Mouse (Mus musculus): ENCODE results near the gene Mmachc. TPM values are rescaled to one million over a fixed set of nuclear protein-coding genes. Genes with fewer than 3 reads are reported as not detected.

Mmachc gene
- polyA plus RNA-seq (2015; fragmentation: Nextera tagmentation; extraction: Ambion mirVana): 23.0 and 24.6 TPM in 2 replicates

GRCm38 (mm10) chr4:116708201-116708764 is at the start of gene Mmachc, which contains the start of gene Ccdc163:
Gene Mmachc, minus strand, starts transcription at chr4:116708406.
Gene Ccdc163, plus strand, starts transcription at chr4:116708509.
- peak; percentile 98 for ATAC-seq
- no peaks in the 10 kb centered on the region for H3K27me3 ChIP-seq (replicated peaks)
- H3K27ac ChIP-seq: no peak within 1 kb of the TSS
- WGBS: under 1% methylated on average over 29 of the region's 29 CpGs
- peak within 1 kb of the TSS; percentile 63 for H3K4me3 ChIP-seq (replicated peaks)
- peak within 1 kb of the TSS; percentile 64 for H3K9ac ChIP-seq
- H3K4me1 ChIP-seq (replicated peaks): peaks cover 8% of the 10 kb centered on the region
- peak within 1 kb of the TSS; percentile 85 for H3K4me2 ChIP-seq (replicated peaks)
- H3K9me3 ChIP-seq: no peaks in the 10 kb centered on the region
- H3K36me3 ChIP-seq: peaks cover 4% of the 10 kb centered on the region; the same call in 1 of the 2 replicates

GRCm38 (mm10) chr4:116749750-116750149 is 41.5 kb upstream of the Mmachc start:
- WGBS: 76% methylated on average over 2 of the region's 2 CpGs

GRCm38 (mm10) chr4:116738972-116739751 is 31.0 kb upstream of the Mmachc start:
- Histone ChIP-seq H3K27ac (no peak overlapping the region), H3K4me1 (replicated peaks) (no peaks in the 10 kb centered on the region), H3K4me2 (replicated peaks) (no peak overlapping the region), H3K27me3 (replicated peaks) (no peaks in the 10 kb centered on the region), H3K9me3 (no peaks in the 10 kb centered on the region), H3K36me3 (no peaks in the 10 kb centered on the region), H3K4me3 (replicated peaks) (no peak overlapping the region), H3K9ac (no peak overlapping the region)
- 83% methylated on average over 9 of the region's 9 CpGs for WGBS
- no peak for ATAC-seq

More at GRCm38 (mm10) chr4:116749750-116750149, 41.5 kb upstream of the Mmachc start:
- Histone ChIP-seq H3K36me3 (no peaks in the 10 kb centered on the region), H3K4me3 (replicated peaks) (no peak overlapping the region), H3K9ac (no peak overlapping the region), H3K4me1 (replicated peaks) (no peaks in the 10 kb centered on the region), H3K27me3 (replicated peaks) (no peaks in the 10 kb centered on the region), H3K4me2 (replicated peaks) (no peak overlapping the region), H3K27ac (no peak overlapping the region), H3K9me3 (no peaks in the 10 kb centered on the region)
- ATAC-seq: no peak

- no peaks in the 10 kb centered on the region for H3K36me3 ChIP-seq
Observed at GRCm38 (mm10) chr4:116734996-116735395, 26.8 kb upstream of the Mmachc start.

GRCm38 (mm10) chr4:116732355-116732754 is 24.1 kb upstream of the Mmachc start:
- peak; percentile 47; the same call in 1 of the 2 replicates for ATAC-seq
- Histone ChIP-seq H3K4me2 (replicated peaks) (no peak overlapping the region), H3K27me3 (replicated peaks) (no peaks in the 10 kb centered on the region), H3K36me3 (no peaks in the 10 kb centered on the region), H3K9ac (no peak overlapping the region), H3K9me3 (no peaks in the 10 kb centered on the region), H3K4me1 (replicated peaks) (0 out of 2 replicates have a peak, but pooled peaks cover 4% of the 10 kb centered on the region), H3K27ac (no peak overlapping the region), H3K4me3 (replicated peaks) (no peak overlapping the region)
- 67% methylated on average over 5 of the region's 5 CpGs for WGBS

More at GRCm38 (mm10) chr4:116734996-116735395, 26.8 kb upstream of the Mmachc start:
- no peak overlapping the region for H3K4me3 ChIP-seq (replicated peaks)
- 0 out of 2 replicates have a peak, but pooled peaks cover 4% of the 10 kb centered on the region for H3K4me1 ChIP-seq (replicated peaks)
- no peak overlapping the region for H3K27ac ChIP-seq
- H3K4me2 ChIP-seq (replicated peaks): no peak overlapping the region
- H3K9ac ChIP-seq: no peak overlapping the region
- 72% methylated on average over 2 of the region's 2 CpGs for WGBS
- H3K27me3 ChIP-seq (replicated peaks): no peaks in the 10 kb centered on the region
- no peak for ATAC-seq
- no peaks in the 10 kb centered on the region for H3K9me3 ChIP-seq

- WGBS: 74% methylated on average over 9 of the region's 9 CpGs
- no peak overlapping the region for H3K9ac ChIP-seq
Observed at GRCm38 (mm10) chr4:116731077-116731476, 22.9 kb upstream of the Mmachc start.

GRCm38 (mm10) chr4:116729532-116729931 is 21.3 kb upstream of the Mmachc start:
- Histone ChIP-seq H3K27me3 (replicated peaks) (no peaks in the 10 kb centered on the region), H3K9ac (no peak overlapping the region), H3K27ac (no peak overlapping the region), H3K4me2 (replicated peaks) (no peak overlapping the region), H3K36me3 (no peaks in the 10 kb centered on the region), H3K9me3 (no peaks in the 10 kb centered on the region), H3K4me3 (replicated peaks) (no peak overlapping the region), H3K4me1 (replicated peaks) (0 out of 2 replicates have a peak, but pooled peaks cover 8% of the 10 kb centered on the region)
- ATAC-seq: no peak
- 87% methylated on average over 3 of the region's 3 CpGs for WGBS

More at GRCm38 (mm10) chr4:116731077-116731476, 22.9 kb upstream of the Mmachc start:
- H3K27ac ChIP-seq: no peak overlapping the region
- H3K4me1 ChIP-seq (replicated peaks): 0 out of 2 replicates have a peak, but pooled peaks cover 8% of the 10 kb centered on the region
- no peak overlapping the region for H3K4me3 ChIP-seq (replicated peaks)
- no peaks in the 10 kb centered on the region for H3K36me3 ChIP-seq
- no peak overlapping the region for H3K4me2 ChIP-seq (replicated peaks)
- peak; percentile 78 for ATAC-seq
- H3K27me3 ChIP-seq (replicated peaks): no peaks in the 10 kb centered on the region
- no peaks in the 10 kb centered on the region for H3K9me3 ChIP-seq

- no peak overlapping the region for H3K27ac ChIP-seq
- no peak overlapping the region for H3K4me2 ChIP-seq (replicated peaks)
- H3K36me3 ChIP-seq: no peaks in the 10 kb centered on the region
- ATAC-seq: peak; percentile 48; the same call in 1 of the 2 replicates
- no peak overlapping the region for H3K4me3 ChIP-seq (replicated peaks)
- 0 out of 2 replicates have a peak, but pooled peaks cover 8% of the 10 kb centered on the region for H3K4me1 ChIP-seq (replicated peaks)
- no peaks in the 10 kb centered on the region for H3K9me3 ChIP-seq
- no peaks in the 10 kb centered on the region for H3K27me3 ChIP-seq (replicated peaks)
- WGBS: 57% methylated on average over 3 of the region's 3 CpGs
- no peak overlapping the region for H3K9ac ChIP-seq
Observed at GRCm38 (mm10) chr4:116727401-116727800, 19.2 kb upstream of the Mmachc start.

- Histone ChIP-seq H3K4me1 (replicated peaks) (0 out of 2 replicates have a peak, but pooled peaks cover 7% of the 10 kb centered on the region), H3K4me2 (replicated peaks) (no peak overlapping the region), H3K36me3 (no peaks in the 10 kb centered on the region), H3K9ac (no peak overlapping the region), H3K27ac (no peak overlapping the region), H3K27me3 (replicated peaks) (no peaks in the 10 kb centered on the region), H3K9me3 (no peaks in the 10 kb centered on the region), H3K4me3 (replicated peaks) (no peak overlapping the region)
- WGBS: 75% methylated on average over 5 of the region's 5 CpGs
- ATAC-seq: no peak
Observed at GRCm38 (mm10) chr4:116725444-116725843, 17.2 kb upstream of the Mmachc start.

- Histone ChIP-seq H3K4me3 (replicated peaks) (no peak overlapping the region), H3K4me2 (replicated peaks) (peak overlapping the region; percentile 88)
- 57% methylated on average over 7 of the region's 7 CpGs for WGBS
Observed at GRCm38 (mm10) chr4:116722230-116722629, 14.0 kb upstream of the Mmachc start.

GRCm38 (mm10) chr4:116721098-116721628 is 13.0 kb upstream of the Mmachc start:
- 0 out of 2 replicates have a peak, but pooled peaks cover 2% of the 10 kb centered on the region for H3K4me1 ChIP-seq (replicated peaks)
- under 1% methylated on average over 29 of the region's 29 CpGs for WGBS
- ATAC-seq: no peak; the same call in 1 of the 2 replicates

More at GRCm38 (mm10) chr4:116722230-116722629, 14.0 kb upstream of the Mmachc start:
- Histone ChIP-seq H3K27ac (no peak overlapping the region), H3K4me1 (replicated peaks) (0 out of 2 replicates have a peak, but pooled peaks cover 7% of the 10 kb centered on the region), H3K9me3 (no peaks in the 10 kb centered on the region), H3K27me3 (replicated peaks) (no peaks in the 10 kb centered on the region), H3K36me3 (no peaks in the 10 kb centered on the region), H3K9ac (no peak overlapping the region)
- ATAC-seq: no peak

More at GRCm38 (mm10) chr4:116721098-116721628, 13.0 kb upstream of the Mmachc start:
- Histone ChIP-seq H3K4me2 (replicated peaks) (peak overlapping the region; percentile 88), H3K27me3 (replicated peaks) (no peaks in the 10 kb centered on the region), H3K4me3 (replicated peaks) (peak overlapping the region; percentile 73), H3K9ac (peak overlapping the region; percentile 76), H3K36me3 (no peaks in the 10 kb centered on the region), H3K9me3 (no peaks in the 10 kb centered on the region), H3K27ac (peak overlapping the region; percentile 83)
